Mouse (Mus musculus): ENCODE measurements around the gene Ttc39b.

GRCm38 (mm10) chr4:83311481-83311880 is 12.6 kb downstream of the Ttc39b start:
- TF ChIP-seq CTCF (IDR thresholded peaks at IDR 0.05; ENCODE audit: low read depth, low read length) = no peak
- no peak for TF ChIP-seq GATA1 (IDR thresholded peaks at IDR 0.05; ENCODE audit: borderline replicate concordance, low read length)
- TF ChIP-seq POLR2AphosphoS5 (IDR thresholded peaks at IDR 0.05; ENCODE audit: insufficient replicate concordance, low read depth, low read length) = no peak

All from G1E (cell line).